Mouse (Mus musculus) left cerebral cortex, postnatal 10 days (tissue): ENCODE data around the gene Tango6. TPM values are rescaled to one million over a fixed set of nuclear protein-coding genes. Genes with fewer than 3 reads are reported as not detected.
"Not testable (repeated sequence)": the region's sequence is repeated elsewhere in the genome, so short reads cannot be mapped to it uniquely, and the experiment has no call there.

Source experiments
- DNase-seq, 2 experiments: peaks; one replicate each; pipeline ENCODE4 v3.0.0; 2021 to 2022; ENCODE audit warnings: low spot score in 2 of 2, mixed read lengths in 1 of 2; ENCODE audit errors: extremely low spot score in 1 of 2
- intact Hi-C: fragments of 180-260 bp; cut with DNase I; formaldehyde crosslinking; loops from one replicate; pipeline ENCODE4 v1.15.1; 2025
- total RNA-seq, 2 experiments: library from RNA; stranded (reverse); gene quantifications; 2 replicates each; pipeline ENCODE4 v1.2.3; 2021

Tango6 gene
- total RNA-seq, 2 experiments from 2014 or later, result 6.1 to 6.8 TPM

- no peak for DNase-seq
- intact Hi-C loops, result loop anchor here (10.0 kb wide), 1 partner anchor 65 kb away; no protein-coding TSS in a partner anchor
Observed at GRCm38 (mm10) chr8:106799821-106800220, 117.0 kb downstream of the Tango6 start.

GRCm38 (mm10) chr8:106801261-106801660 is 118.4 kb downstream of the Tango6 start:
- intact Hi-C loops, result loop anchor here (10.0 kb wide), 1 partner anchor 64 kb away; no protein-coding TSS in a partner anchor
- DNase-seq, result no peak

GRCm38 (mm10) chr8:106802384-106803137 is 119.7 kb downstream of the Tango6 start:
- DNase-seq, result not testable (repeated sequence)
- intact Hi-C loops, result loop anchor here (10.0 kb wide), 1 partner anchor 62 kb away; no protein-coding TSS in a partner anchor

GRCm38 (mm10) chr8:106805859-106806258 is 123.0 kb downstream of the Tango6 start:
- intact Hi-C loops, result loop anchor here (10.0 kb wide), 1 partner anchor 59 kb away; no protein-coding TSS in a partner anchor
- no peak for DNase-seq

- no peak for DNase-seq
- intact Hi-C loops, result loop anchor here (10.0 kb wide), 1 partner anchor 57 kb away; no protein-coding TSS in a partner anchor
Observed at GRCm38 (mm10) chr8:106807461-106807860, 124.6 kb downstream of the Tango6 start.

- no peak for DNase-seq
- intact Hi-C loops, result loop anchor here (10.0 kb wide), 1 partner anchor 55 kb away; no protein-coding TSS in a partner anchor
Observed at GRCm38 (mm10) chr8:106809726-106810125, 126.9 kb downstream of the Tango6 start.

GRCm38 (mm10) chr8:106810406-106810805 is 127.5 kb downstream of the Tango6 start:
- intact Hi-C loops, result no loop called here
- peak in 1 of 2 experiments; percentile 44 for DNase-seq

GRCm38 (mm10) chr8:106812560-106812959 is 129.7 kb downstream of the Tango6 start:
- no peak for DNase-seq
- intact Hi-C loops, result no loop called here

- DNase-seq, result no peak
- intact Hi-C loops, result no loop called here
Observed at GRCm38 (mm10) chr8:106816431-106817170, 133.7 kb downstream of the Tango6 start.

GRCm38 (mm10) chr8:106817171-106817545 is 134.3 kb downstream of the Tango6 start:
- DNase-seq, result no peak
- intact Hi-C loops, result no loop called here

- intact Hi-C loops, result no loop called here
- no peak for DNase-seq
Observed at GRCm38 (mm10) chr8:106818626-106819515, 136.0 kb downstream of the Tango6 start.

- DNase-seq, result no peak
- intact Hi-C loops, result no loop called here
Observed at GRCm38 (mm10) chr8:106819581-106819980, 136.7 kb downstream of the Tango6 start.

GRCm38 (mm10) chr8:106820553-106821515 is 138.0 kb downstream of the Tango6 start:
- intact Hi-C loops, result no loop called here
- DNase-seq, result no peak

- intact Hi-C loops, result no loop called here
Observed at GRCm38 (mm10) chr8:106828921-106829320, 146.1 kb downstream of the Tango6 start.

GRCm38 (mm10) chr8:106829526-106830045 is 146.7 kb downstream of the Tango6 start:
- no peak for DNase-seq
- intact Hi-C loops, result no loop called here

More at GRCm38 (mm10) chr8:106828921-106829320, 146.1 kb downstream of the Tango6 start:
- DNase-seq, result no peak

- intact Hi-C loops, result no loop called here
- no peak for DNase-seq
Observed at GRCm38 (mm10) chr8:106834899-106835298, 152.0 kb downstream of the Tango6 start.

GRCm38 (mm10) chr8:106836525-106836924 is 153.7 kb downstream of the Tango6 start:
- intact Hi-C loops, result no loop called here
- DNase-seq, result no peak
